Mouse (Mus musculus): ENCODE data around the gene Atxn2l. TPM values are rescaled to one million over a fixed set of nuclear protein-coding genes. Genes with fewer than 3 reads are reported as not detected.
A peak's percentile ranks its signal among the peaks of the same experiment; 100 is the strongest.
"Not testable (repeated sequence)": the region's sequence is repeated elsewhere in the genome, so short reads cannot be mapped to it uniquely, and the experiment has no call there.

Gene Atxn2l
- total and polyA plus RNA-seq, 2 experiments from 2014 or later = 65.4 to 80.5 TPM

GRCm38 (mm10) chr7:126497966-126498365 is 5.3 kb downstream of the Atxn2l start:
- no peak overlapping the region for H3K4me3 ChIP-seq (ENCODE audit: low read depth, low read length)
- no peaks in the 10 kb centered on the region for H3K4me1 ChIP-seq (ENCODE audit: insufficient read depth, low read length)
- DNase-seq (ENCODE audit: low spot score) = no peak
- H3K9ac ChIP-seq (replicated peaks; ENCODE audit: low read length, poor library complexity, severe bottlenecking) = no peak overlapping the region
- no peak for TF ChIP-seq CTCF (IDR thresholded peaks at IDR 0.05)
- H3K36me3 ChIP-seq (ENCODE audit: insufficient read depth, low read length) = peaks cover 75% of the 10 kb centered on the region
- no peaks in the 10 kb centered on the region for H3K9me3 ChIP-seq (ENCODE audit: low read length)
- ATAC-seq (ENCODE audit: low FRiP score) = no peak
- H3K4me2 ChIP-seq (ENCODE audit: low read depth, low read length, poor library complexity, severe bottlenecking) = no peak overlapping the region
- 83% methylated on average over 12 of the region's 12 CpGs for WGBS
- no peak overlapping the region for H3K27ac ChIP-seq (ENCODE audit: low read depth, low read length)
- H3K27me3 ChIP-seq (ENCODE audit: insufficient read depth, low read length) = no peaks in the 10 kb centered on the region

GRCm38 (mm10) chr7:126496475-126496874 is 6.8 kb downstream of the Atxn2l start:
- TF ChIP-seq CTCF (IDR thresholded peaks at IDR 0.05) = no peak
- Histone ChIP-seq H3K4me1 (ENCODE audit: insufficient read depth, low read length) (no peaks in the 10 kb centered on the region), H3K27me3 (ENCODE audit: insufficient read depth, low read length) (no peaks in the 10 kb centered on the region), H3K4me2 (ENCODE audit: low read depth, low read length, poor library complexity, severe bottlenecking) (no peak overlapping the region), H3K9ac (replicated peaks; ENCODE audit: low read length, poor library complexity, severe bottlenecking) (no peak overlapping the region), H3K27ac (ENCODE audit: low read depth, low read length) (no peak overlapping the region), H3K9me3 (ENCODE audit: low read length) (no peaks in the 10 kb centered on the region), H3K36me3 (ENCODE audit: insufficient read depth, low read length) (peaks cover 88% of the 10 kb centered on the region), H3K4me3 (ENCODE audit: low read depth, low read length) (no peak overlapping the region)
- 97% methylated on average over 5 of the region's 5 CpGs for WGBS
- DNase-seq (ENCODE audit: low spot score) = no peak
- ATAC-seq (ENCODE audit: low FRiP score) = no peak

- WGBS = 93% methylated on average over 6 of the region's 6 CpGs
- ATAC-seq (ENCODE audit: low FRiP score) (no peak), DNase-seq (ENCODE audit: low spot score) (no peak)
- Histone ChIP-seq H3K27me3 (ENCODE audit: insufficient read depth, low read length) (no peaks in the 10 kb centered on the region), H3K4me2 (ENCODE audit: low read depth, low read length, poor library complexity, severe bottlenecking) (no peak overlapping the region), H3K4me3 (ENCODE audit: low read depth, low read length) (no peak overlapping the region), H3K9me3 (ENCODE audit: low read length) (no peaks in the 10 kb centered on the region), H3K9ac (replicated peaks; ENCODE audit: low read length, poor library complexity, severe bottlenecking) (no peak overlapping the region), H3K36me3 (ENCODE audit: insufficient read depth, low read length) (peaks cover 77% of the 10 kb centered on the region), H3K27ac (ENCODE audit: low read depth, low read length) (no peak overlapping the region), H3K4me1 (ENCODE audit: insufficient read depth, low read length) (no peaks in the 10 kb centered on the region)
- TF ChIP-seq CTCF (IDR thresholded peaks at IDR 0.05) = no peak
Observed at GRCm38 (mm10) chr7:126494120-126494519, 9.1 kb downstream of the Atxn2l start.

GRCm38 (mm10) chr7:126491973-126492372 is 11.3 kb downstream of the Atxn2l start:
- DNase-seq (ENCODE audit: low spot score) (no peak), ATAC-seq (ENCODE audit: low FRiP score) (0 out of 2 replicates have a peak, but pooled peaks have one; percentile 4)
- 59% methylated on average over 11 of the region's 11 CpGs for WGBS
- no peak overlapping the region for H3K4me3 ChIP-seq (ENCODE audit: low read depth, low read length)
- H3K4me2 ChIP-seq (ENCODE audit: low read depth, low read length, poor library complexity, severe bottlenecking) = no peak overlapping the region
- no peak for TF ChIP-seq CTCF (IDR thresholded peaks at IDR 0.05)
- no peak overlapping the region for H3K9ac ChIP-seq (replicated peaks; ENCODE audit: low read length, poor library complexity, severe bottlenecking)
- H3K36me3 ChIP-seq (ENCODE audit: insufficient read depth, low read length) = peaks cover 57% of the 10 kb centered on the region
- no peaks in the 10 kb centered on the region for H3K9me3 ChIP-seq (ENCODE audit: low read length)
- 0 out of 2 replicates have a peak, but pooled peaks cover 2% of the 10 kb centered on the region for H3K4me1 ChIP-seq (ENCODE audit: insufficient read depth, low read length)
- H3K27ac ChIP-seq (ENCODE audit: low read depth, low read length) = no peak overlapping the region
- H3K27me3 ChIP-seq (ENCODE audit: insufficient read depth, low read length) = no peaks in the 10 kb centered on the region

GRCm38 (mm10) chr7:126491005-126491404 is 12.2 kb downstream of the Atxn2l start:
- Histone ChIP-seq H3K27ac (ENCODE audit: low read depth, low read length) (no peak overlapping the region), H3K36me3 (ENCODE audit: insufficient read depth, low read length) (peaks cover 48% of the 10 kb centered on the region), H3K27me3 (ENCODE audit: insufficient read depth, low read length) (no peaks in the 10 kb centered on the region), H3K4me3 (ENCODE audit: low read depth, low read length) (no peak overlapping the region), H3K4me1 (ENCODE audit: insufficient read depth, low read length) (0 out of 2 replicates have a peak, but pooled peaks cover 2% of the 10 kb centered on the region), H3K4me2 (ENCODE audit: low read depth, low read length, poor library complexity, severe bottlenecking) (no peak overlapping the region), H3K9me3 (ENCODE audit: low read length) (no peaks in the 10 kb centered on the region), H3K9ac (replicated peaks; ENCODE audit: low read length, poor library complexity, severe bottlenecking) (no peak overlapping the region)
- WGBS = 70% methylated on average over 1 of the region's 1 CpGs
- no peak for TF ChIP-seq CTCF (IDR thresholded peaks at IDR 0.05)
- DNase-seq (ENCODE audit: low spot score) (no peak), ATAC-seq (ENCODE audit: low FRiP score) (no peak)

GRCm38 (mm10) chr7:126487617-126488385 is 15.4 kb downstream of the Atxn2l start:
- Histone ChIP-seq H3K4me3 (ENCODE audit: low read depth, low read length) (peak overlapping the region; percentile 46), H3K9ac (replicated peaks; ENCODE audit: low read length, poor library complexity, severe bottlenecking) (peak overlapping the region; percentile 73), H3K4me2 (ENCODE audit: low read depth, low read length, poor library complexity, severe bottlenecking) (peak overlapping the region; percentile 81), H3K27ac (ENCODE audit: low read depth, low read length) (peak overlapping the region; percentile 68; the same call in 1 of the 2 replicates), H3K36me3 (ENCODE audit: insufficient read depth, low read length) (peaks cover 16% of the 10 kb centered on the region)
- peak; percentile 19; the same call in 1 of the 2 replicates for ATAC-seq (ENCODE audit: low FRiP score)
- DNase-seq (ENCODE audit: low spot score); H3K27me3 ChIP-seq (ENCODE audit: insufficient read depth, low read length); H3K9me3 ChIP-seq (ENCODE audit: low read length); H3K4me1 ChIP-seq (ENCODE audit: insufficient read depth, low read length): not testable (repeated sequence)
- WGBS = 21% methylated on average over 21 of the region's 25 CpGs

Data from midbrain, postnatal 0 days (tissue).